In genomic region chr8:46092667-46093360, GRCm38 (mm10) we compare ENCODE assay signal across 13 mouse cellular contexts. TPM values are rescaled to one million over a fixed set of nuclear protein-coding genes. Genes with fewer than 3 reads are reported as not detected.
DNase-seq lines count a peak whose midpoint lies in the region; ATAC-seq and TF ChIP-seq lines count a peak whose summit lies in the region.
"Had no signal": no experiment of that assay in that cellular context is flagged by ENCODE, and none has a peak within 500 bp of the region (broad histone marks: within the 10 kb centered on the region; RNA-seq: fewer than 3 reads in every experiment).

No protein-coding gene starts in this region.

- H3K27me3 ChIP-seq in liver, postnatal 0 days (ENCODE audit: insufficient read depth, low read length) = no peaks in the 10 kb centered on the region
- H3K27me3 ChIP-seq in liver, embryonic 11.5 days (replicated peaks; ENCODE audit: control insufficient read depth, insufficient read depth, low read length) = no peaks in the 10 kb centered on the region
- H3K27me3 ChIP-seq in kidney, postnatal 0 days (ENCODE audit: insufficient read depth, low read length) = no peaks in the 10 kb centered on the region
- H3K27me3 ChIP-seq in embryonic facial prominence, embryonic 10.5 days (replicated peaks; ENCODE audit: low read depth, poor library complexity, severe bottlenecking) = no peaks in the 10 kb centered on the region
- H3K27me3 ChIP-seq: hindbrain, embryonic 15.5 days had no signal

- H3K4me2 ChIP-seq in liver, postnatal 0 days (ENCODE audit: low read depth, low read length) = no peak overlapping the region
- no peak overlapping the region for H3K4me2 ChIP-seq in liver, embryonic 11.5 days
- H3K4me2 ChIP-seq in kidney, postnatal 0 days (ENCODE audit: low read length) = no peak overlapping the region
- H3K4me2 ChIP-seq: hindbrain, embryonic 15.5 days had no signal

- peak; percentile 5 to 18 for DNase-seq in gastrocnemius, adult 8-10 months (ENCODE audit: low spot score in 2 of 2)
- no peak for DNase-seq in gastrocnemius, postnatal 10 days
- no peak for DNase-seq in liver, postnatal 0 days
- no peak for DNase-seq in liver, embryonic 11.5 days (ENCODE audit: low spot score)
- DNase-seq in kidney, postnatal 0 days (ENCODE audit: low spot score) = no peak
- DNase-seq in skeletal muscle tissue, adult 2 months (ENCODE audit: low read depth, low spot score) = peak; percentile 34
- DNase-seq in T-cell, adult 2 months (ENCODE audit: low spot score) = no peak
- no peak for DNase-seq in embryonic facial prominence, embryonic 10.5 days (ENCODE audit: low spot score)
- DNase-seq: cerebellum, adult 11-12 months; right cerebral cortex, adult 18-20 months had no signal

- no peak overlapping the region for H3K4me3 ChIP-seq in liver, postnatal 0 days (ENCODE audit: low read depth, low read length)
- H3K4me3 ChIP-seq in liver, embryonic 11.5 days (ENCODE audit: low read depth, low read length) = no peak overlapping the region
- no peak overlapping the region for H3K4me3 ChIP-seq in kidney, postnatal 0 days (replicated peaks; ENCODE audit: low read depth, low read length)
- no peak overlapping the region for H3K4me3 ChIP-seq in embryonic facial prominence, embryonic 10.5 days
- H3K4me3 ChIP-seq: hindbrain, embryonic 15.5 days; myocyte had no signal

- no peak overlapping the region for H3K9ac ChIP-seq in liver, postnatal 0 days (replicated peaks)
- H3K9ac ChIP-seq in liver, embryonic 11.5 days (ENCODE audit: low read depth, low read length) = no peak overlapping the region
- no peak overlapping the region for H3K9ac ChIP-seq in kidney, postnatal 0 days (ENCODE audit: low read depth, low read length)
- H3K9ac ChIP-seq: hindbrain, embryonic 15.5 days had no signal

- TF ChIP-seq EP300 in liver, postnatal 0 days (IDR thresholded peaks at IDR 0.05; ENCODE audit: low read depth) = no peak

- TF ChIP-seq CTCF in liver, postnatal 0 days (IDR thresholded peaks at IDR 0.05; ENCODE audit: low read depth) = peak; percentile 24; the same call in 1 of the 2 replicates
- TF ChIP-seq CTCF in kidney, postnatal 0 days (IDR thresholded peaks at IDR 0.05; ENCODE audit: low read depth) = 0 out of 2 replicates have a peak, but pooled peaks have one; percentile 10

- no peaks in the 10 kb centered on the region for H3K36me3 ChIP-seq in liver, postnatal 0 days (replicated peaks; ENCODE audit: insufficient read depth, low read length)
- no peaks in the 10 kb centered on the region for H3K36me3 ChIP-seq in liver, embryonic 11.5 days (ENCODE audit: control insufficient read depth, insufficient read depth, low read length)
- H3K36me3 ChIP-seq in kidney, postnatal 0 days (ENCODE audit: insufficient read depth, low read length) = no peaks in the 10 kb centered on the region
- no peaks in the 10 kb centered on the region; the same call in 1 of the 2 replicates for H3K36me3 ChIP-seq in embryonic facial prominence, embryonic 10.5 days (replicated peaks)

- H3K9me3 ChIP-seq in liver, postnatal 0 days (ENCODE audit: low read length) = no peaks in the 10 kb centered on the region
- no peaks in the 10 kb centered on the region for H3K9me3 ChIP-seq in liver, embryonic 11.5 days (ENCODE audit: control insufficient read depth, low read length)
- no peaks in the 10 kb centered on the region for H3K9me3 ChIP-seq in kidney, postnatal 0 days (replicated peaks; ENCODE audit: low read length)
- H3K9me3 ChIP-seq in embryonic facial prominence, embryonic 10.5 days = no peaks in the 10 kb centered on the region
- H3K9me3 ChIP-seq: hindbrain, embryonic 15.5 days had no signal

- peak; percentile 64 for ATAC-seq in liver, postnatal 0 days
- ATAC-seq in liver, embryonic 11.5 days (replicated peaks; ENCODE audit: low FRiP score) = no peak
- no peak for ATAC-seq in kidney, postnatal 0 days (replicated peaks; ENCODE audit: low FRiP score, low read depth)
- ATAC-seq: CD4-positive, CD25-positive, alpha-beta regulatory T cell, adult 4 months had no signal

- no peaks in the 10 kb centered on the region for H3K4me1 ChIP-seq in liver, postnatal 0 days (ENCODE audit: insufficient read depth)
- no peaks in the 10 kb centered on the region for H3K4me1 ChIP-seq in liver, embryonic 11.5 days (replicated peaks; ENCODE audit: control insufficient read depth, insufficient read depth, low read length)
- no peaks in the 10 kb centered on the region for H3K4me1 ChIP-seq in kidney, postnatal 0 days (replicated peaks; ENCODE audit: insufficient read depth, low read length)
- no peaks in the 10 kb centered on the region for H3K4me1 ChIP-seq in embryonic facial prominence, embryonic 10.5 days
- H3K4me1 ChIP-seq: hindbrain, embryonic 15.5 days had no signal

- no peak overlapping the region for H3K27ac ChIP-seq in liver, postnatal 0 days (ENCODE audit: low read depth)
- H3K27ac ChIP-seq in liver, embryonic 11.5 days (ENCODE audit: low read depth, low read length) = no peak overlapping the region
- no peak overlapping the region for H3K27ac ChIP-seq in kidney, postnatal 0 days
- H3K27ac ChIP-seq in embryonic facial prominence, embryonic 10.5 days (replicated peaks) = no peak overlapping the region
- H3K27ac ChIP-seq: hindbrain, embryonic 15.5 days had no signal

- WGBS in liver, postnatal 0 days (ENCODE audit: insufficient replicate concordance) = 71% methylated on average over 6 of the region's 6 CpGs
- WGBS in liver, embryonic 11.5 days = 78% methylated on average over 6 of the region's 6 CpGs
- 81% methylated on average over 6 of the region's 6 CpGs for WGBS in kidney, postnatal 0 days
- WGBS in embryonic facial prominence, embryonic 10.5 days = 84% methylated on average over 6 of the region's 6 CpGs

RNA-seq across cellular contexts. Expression of gene Cfap97, which starts 58.8 kb away (rescaled TPM):
- total RNA-seq in gastrocnemius, adult 8-10 months (2022) = 10 to 100 TPM; 13.5 to 17.4 (median 14.5) TPM
- 10 to 100 TPM; 13.0 to 15.0 TPM for total RNA-seq in gastrocnemius, postnatal 10 days (2021)
- polyA plus RNA-seq in liver, postnatal 0 days (2015; fragmentation: Nextera tagmentation; extraction: Ambion mirVana) = 8.4 and 9.2 TPM in 2 replicates
- 16.2 and 18.0 TPM in 2 replicates for polyA plus RNA-seq in liver, embryonic 11.5 days (2014; fragmentation: Nextera tagmentation; extraction: Ambion mirVana)
- polyA plus RNA-seq in kidney, postnatal 0 days (2015; fragmentation: Nextera tagmentation; extraction: Ambion mirVana) = 34.7 and 37.4 TPM in 2 replicates
- 20.2 and 25.1 TPM in 2 replicates for polyA plus RNA-seq in embryonic facial prominence, embryonic 10.5 days (2016; fragmentation: Nextera tagmentation; extraction: Ambion mirVana)

RNA-seq across cellular contexts. Expression of gene Snx25, which starts 59.1 kb away (rescaled TPM):
- 1 to 10 TPM; 5.1 to 7.0 (median 6.2) TPM for total RNA-seq in gastrocnemius, adult 8-10 months (2022)
- 1 to 10 TPM; 7.7 to 9.5 TPM for total RNA-seq in gastrocnemius, postnatal 10 days (2021)
- polyA plus RNA-seq in liver, postnatal 0 days (2015; fragmentation: Nextera tagmentation; extraction: Ambion mirVana) = 3.7 and 4.2 TPM in 2 replicates
- 7.0 and 10.6 TPM in 2 replicates for polyA plus RNA-seq in liver, embryonic 11.5 days (2014; fragmentation: Nextera tagmentation; extraction: Ambion mirVana)
- polyA plus RNA-seq in kidney, postnatal 0 days (2015; fragmentation: Nextera tagmentation; extraction: Ambion mirVana) = 5.4 and 6.3 TPM in 2 replicates
- polyA plus RNA-seq in embryonic facial prominence, embryonic 10.5 days (2016; fragmentation: Nextera tagmentation; extraction: Ambion mirVana) = 3.0 and 4.1 TPM in 2 replicates

Comparison
In these comparisons a context has a peak if more than half of its experiments do, and no peak if none do; other contexts are left out.
1. DNase-seq: peak in gastrocnemius, adult 8-10 months (2 of 2) and skeletal muscle tissue, adult 2 months (single experiment); none in gastrocnemius, postnatal 10 days (single experiment), liver, postnatal 0 days (single experiment), liver, embryonic 11.5 days (single experiment), kidney, postnatal 0 days (single experiment), T-cell, adult 2 months (single experiment) and embryonic facial prominence, embryonic 10.5 days (single experiment).